Mouse (Mus musculus): ENCODE measurements at regions not wholly inside any gene's neighbourhood (a gene's known extent, or its start where the extent isn't known, plus 50 kb on each side); places are given as distances from the start of the nearest gene placed in this dataset.
A peak's percentile ranks its signal among the peaks of the same experiment; 100 is the strongest.

GRCm38 (mm10) chr3:3746542-3746941 lies 2004.1 kb upstream of the Gm8797 start:
- no peak for DNase-seq (ENCODE audit: low spot score in 2 of 2)

- no peak for DNase-seq (ENCODE audit: low spot score in 2 of 2)
Observed at GRCm38 (mm10) chr3:3751596-3752251, 1998.9 kb upstream of the Gm8797 start.

GRCm38 (mm10) chr3:3761346-3761745 lies 1989.3 kb upstream of the Gm8797 start:
- no peak for DNase-seq (ENCODE audit: low spot score in 2 of 2)

- peak in 1 of 2 experiments; percentile 7 for DNase-seq (ENCODE audit: low spot score in 2 of 2)
Observed at GRCm38 (mm10) chr3:3784200-3784599, 1966.4 kb upstream of the Gm8797 start.

GRCm38 (mm10) chr3:3786039-3786438 lies 1964.6 kb upstream of the Gm8797 start:
- DNase-seq (ENCODE audit: low spot score in 2 of 2), result no peak

GRCm38 (mm10) chr3:3807821-3808220 lies 1942.8 kb upstream of the Gm8797 start:
- no peak for DNase-seq (ENCODE audit: low spot score in 2 of 2)

GRCm38 (mm10) chr3:3829020-3829419 lies 1921.6 kb upstream of the Gm8797 start:
- no peak for DNase-seq (ENCODE audit: low spot score in 2 of 2)

- DNase-seq (ENCODE audit: low spot score in 2 of 2), result no peak
Observed at GRCm38 (mm10) chr3:3831411-3832286, 1919.0 kb upstream of the Gm8797 start.
